Mouse (Mus musculus) ES-Bruce4 (cell line): ENCODE measurements around the gene Ptpn1.

Experiments used
- CTCF ChIP-seq: IDR thresholded peaks from one replicate; pipeline ENCODE4 v1.8.1; 2011; ENCODE audit warnings: low read depth, low read length
- EP300 ChIP-seq: IDR thresholded peaks from 2 replicates; pipeline ENCODE4 v1.6.1; 2011; ENCODE audit warnings: low read depth, low read length; ENCODE audit not compliant: insufficient read depth
- POLR2A ChIP-seq: IDR thresholded peaks from one replicate; pipeline ENCODE4 v1.8.1; 2011; ENCODE audit warnings: low read length; ENCODE audit not compliant: insufficient read depth

- TF ChIP-seq EP300 = no peak
- no peak for TF ChIP-seq POLR2A
- TF ChIP-seq CTCF = no peak
Observed at GRCm38 (mm10) chr2:167978271-167978670, 46.4 kb downstream of the Ptpn1 start.
